Mouse (Mus musculus): ENCODE data around the gene Pole3.

Gene Pole3

GRCm38 (mm10) chr4:62518416-62519121, 6.3 kb downstream of the Pole3 start:
- DNase-seq (ENCODE audit: low spot score) = no peak

GRCm38 (mm10) chr4:62517538-62518415, 7.1 kb downstream of the Pole3 start:
- DNase-seq (ENCODE audit: low spot score) = no peak

GRCm38 (mm10) chr4:62517046-62517445, 7.8 kb downstream of the Pole3 start:
- no peak for DNase-seq (ENCODE audit: low spot score)

- no peak for DNase-seq (ENCODE audit: low spot score)
Observed at GRCm38 (mm10) chr4:62516579-62516978, 8.3 kb downstream of the Pole3 start.

- no peak for DNase-seq (ENCODE audit: low spot score)
Observed at GRCm38 (mm10) chr4:62516079-62516478, 8.8 kb downstream of the Pole3 start.

- no peak for DNase-seq (ENCODE audit: low spot score)
Observed at GRCm38 (mm10) chr4:62515490-62515889, 9.4 kb downstream of the Pole3 start.

GRCm38 (mm10) chr4:62514995-62515394, 9.9 kb downstream of the Pole3 start:
- no peak for DNase-seq (ENCODE audit: low spot score)

- DNase-seq (ENCODE audit: low spot score) = no peak
Observed at GRCm38 (mm10) chr4:62513998-62514506, 10.8 kb downstream of the Pole3 start.

- peak; percentile 58 for DNase-seq (ENCODE audit: low spot score)
Observed at GRCm38 (mm10) chr4:62509946-62510345, 14.9 kb downstream of the Pole3 start.

- no peak for DNase-seq (ENCODE audit: low spot score)
Observed at GRCm38 (mm10) chr4:62508839-62509238, 16.0 kb downstream of the Pole3 start.

- no peak for DNase-seq (ENCODE audit: low spot score)
Observed at GRCm38 (mm10) chr4:62506798-62507197, 18.1 kb downstream of the Pole3 start.

- DNase-seq (ENCODE audit: low spot score) = no peak
Observed at GRCm38 (mm10) chr4:62505991-62506390, 18.9 kb downstream of the Pole3 start.

- DNase-seq (ENCODE audit: low spot score) = no peak
Observed at GRCm38 (mm10) chr4:62503374-62503970, 21.4 kb downstream of the Pole3 start, which contains the start of gene Hdhd3. Gene Hdhd3, minus strand, starts transcription at chr4:62503467.

GRCm38 (mm10) chr4:62502969-62503368, 21.9 kb downstream of the Pole3 start:
- DNase-seq (ENCODE audit: low spot score) = no peak

- peak; percentile 83 for DNase-seq (ENCODE audit: low spot score)
Observed at GRCm38 (mm10) chr4:62501964-62502732, 22.7 kb downstream of the Pole3 start.

- DNase-seq (ENCODE audit: low spot score) = no peak
Observed at GRCm38 (mm10) chr4:62501534-62501933, 23.3 kb downstream of the Pole3 start.

- DNase-seq (ENCODE audit: low spot score) = no peak
Observed at GRCm38 (mm10) chr4:62500799-62501198, 24.1 kb downstream of the Pole3 start.

GRCm38 (mm10) chr4:62496815-62497214, 28.1 kb downstream of the Pole3 start:
- DNase-seq (ENCODE audit: low spot score) = peak; percentile 74

GRCm38 (mm10) chr4:62495946-62496345, 28.9 kb downstream of the Pole3 start:
- DNase-seq (ENCODE audit: low spot score) = no peak

GRCm38 (mm10) chr4:62494230-62494629, 30.6 kb downstream of the Pole3 start:
- DNase-seq (ENCODE audit: low spot score) = no peak

- DNase-seq (ENCODE audit: low spot score) = no peak
Observed at GRCm38 (mm10) chr4:62492682-62493081, 32.2 kb downstream of the Pole3 start.

GRCm38 (mm10) chr4:62487914-62488313, 37.0 kb downstream of the Pole3 start:
- DNase-seq (ENCODE audit: low spot score) = no peak

All from ovary, postnatal 14 days (tissue).